Mouse (Mus musculus) ovary, postnatal 10 days (tissue): ENCODE measurements around the gene C1galt1.

Source experiments
- DNase-seq: peaks from one replicate; pipeline ENCODE4 v3.0.0; 2022; ENCODE audit warnings: low spot score

The C1galt1 gene

GRCm38 (mm10) chr6:7844802-7845679, at the start of gene C1galt1:
TSS of gene C1galt1 (plus strand) at chr6:7844842.
- peak; percentile 7 for DNase-seq

- DNase-seq = no peak
Measured at GRCm38 (mm10) chr6:7799969-7800368, 44.7 kb upstream of the C1galt1 start.

DNA sequence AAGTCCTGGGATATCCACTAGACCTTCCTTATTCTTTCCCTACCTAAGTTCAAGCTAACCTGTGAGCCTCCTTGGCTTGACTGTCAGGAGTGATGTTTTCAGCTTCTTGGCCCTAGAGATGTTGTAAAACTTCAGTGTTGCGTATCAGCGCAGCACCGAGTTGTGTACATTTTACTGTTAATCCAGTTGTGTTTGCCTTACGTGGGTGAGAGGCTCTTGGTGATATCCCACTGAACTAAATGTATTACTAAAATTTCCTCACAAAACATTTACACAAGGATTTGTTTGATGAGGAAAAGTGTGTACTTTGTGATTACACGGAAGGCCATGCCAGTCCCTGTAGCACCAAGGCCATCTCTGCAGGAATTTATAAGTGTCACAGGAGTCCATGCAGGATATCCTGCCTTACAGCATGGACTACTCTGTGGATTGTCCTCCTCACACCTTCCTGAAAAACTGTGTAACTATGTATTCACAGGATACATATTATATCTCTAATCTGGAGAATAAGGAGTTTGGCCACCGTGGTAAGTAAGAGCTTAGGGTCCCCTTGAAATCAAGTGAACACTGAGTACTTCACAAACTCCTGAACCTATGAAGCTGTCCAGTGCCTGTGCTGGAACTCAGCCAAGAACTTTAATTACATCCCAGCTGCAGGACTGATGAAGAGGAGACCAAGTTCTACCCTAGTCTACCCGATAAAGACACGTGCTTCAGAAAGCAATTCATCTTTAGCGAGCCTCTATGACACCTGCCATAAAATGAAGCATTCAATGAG, 40.7 kb upstream of the C1galt1 start:
- no peak for DNase-seq

GRCm38 (mm10) chr6:7814146-7814545, 30.5 kb upstream of the C1galt1 start:
- no peak for DNase-seq

- no peak for DNase-seq
Measured at GRCm38 (mm10) chr6:7816233-7816632, 28.4 kb upstream of the C1galt1 start.

DNA sequence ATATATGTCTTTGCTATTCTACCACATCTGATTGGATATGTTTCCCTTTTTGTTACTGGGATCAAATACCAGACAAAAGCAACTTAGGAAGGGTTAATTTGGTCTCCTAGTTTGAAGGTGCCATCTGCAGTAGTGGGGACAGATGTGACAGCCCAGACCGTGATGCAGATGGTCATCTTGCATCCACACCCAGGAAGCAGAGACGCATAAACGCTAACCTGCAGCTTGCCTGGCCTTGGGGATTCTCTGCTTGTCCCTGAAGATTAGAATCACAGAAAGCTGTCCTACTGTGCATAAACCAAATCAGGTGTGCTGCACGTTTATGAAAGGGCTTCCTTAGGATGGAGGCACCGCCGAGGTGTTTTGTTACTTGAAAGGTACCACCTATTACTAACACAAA, 22.0 kb upstream of the C1galt1 start:
- DNase-seq = no peak

- DNase-seq = no peak
Measured at GRCm38 (mm10) chr6:7830793-7831192, 13.8 kb upstream of the C1galt1 start.

- no peak for DNase-seq
Measured at GRCm38 (mm10) chr6:7832564-7833175, 12.0 kb upstream of the C1galt1 start.

DNA sequence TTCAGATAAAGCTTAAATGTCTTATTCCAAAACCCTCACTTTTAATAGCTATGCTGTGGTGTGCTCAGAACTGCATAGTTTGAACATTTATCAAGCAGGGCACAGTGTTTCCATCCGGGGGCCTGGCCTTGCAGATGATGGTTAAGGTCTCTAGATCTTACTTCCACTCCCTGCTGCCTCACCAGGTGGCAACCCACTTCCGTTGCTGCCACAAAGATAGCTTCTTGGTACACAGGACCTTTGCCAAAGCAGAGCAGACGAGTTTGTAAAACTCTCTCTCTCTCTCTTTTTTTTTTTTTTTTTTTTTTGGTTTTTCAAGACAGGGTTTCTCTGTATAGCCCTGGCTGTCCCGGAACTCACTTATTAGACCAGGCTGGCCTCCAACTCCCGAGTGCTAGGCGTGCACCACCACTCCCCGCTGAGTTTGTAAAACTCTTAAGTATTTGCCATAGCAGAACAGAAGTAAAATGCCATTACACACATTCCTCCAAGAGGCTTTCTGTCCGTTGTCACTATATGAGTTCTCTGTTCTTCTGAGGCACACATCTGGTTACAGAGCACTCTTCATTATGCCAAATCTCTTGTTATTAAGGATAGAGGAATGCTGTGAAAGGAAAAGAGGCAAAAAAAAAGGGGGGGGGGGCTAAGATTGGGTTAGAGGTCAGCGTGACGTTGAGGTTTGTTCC, 773 bp upstream of the C1galt1 start:
- DNase-seq = no peak

DNA sequence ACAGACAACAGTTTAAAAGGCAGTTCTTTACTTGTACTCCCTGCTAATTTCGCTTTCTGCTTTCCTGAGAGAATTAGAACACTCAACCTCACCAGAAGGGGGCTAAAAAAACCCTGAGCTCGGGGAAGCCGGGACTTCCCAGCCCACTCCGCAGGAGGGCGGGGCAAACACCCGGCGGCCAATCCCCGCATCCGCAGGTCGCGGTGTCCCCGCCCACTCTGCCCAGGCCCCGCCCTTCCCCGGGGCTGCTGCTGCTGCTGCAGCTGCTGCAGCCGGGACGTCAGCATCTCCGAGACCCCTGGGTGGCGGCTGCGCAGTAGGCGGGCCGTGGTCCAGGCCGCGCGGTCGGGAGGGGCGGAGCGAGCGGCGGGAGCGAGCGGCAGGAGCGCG, 235 bp upstream of the C1galt1 start:
- DNase-seq = peak; percentile 87

- DNase-seq = no peak
Measured at GRCm38 (mm10) chr6:7845680-7846017, 1.0 kb downstream of the C1galt1 start.

DNA sequence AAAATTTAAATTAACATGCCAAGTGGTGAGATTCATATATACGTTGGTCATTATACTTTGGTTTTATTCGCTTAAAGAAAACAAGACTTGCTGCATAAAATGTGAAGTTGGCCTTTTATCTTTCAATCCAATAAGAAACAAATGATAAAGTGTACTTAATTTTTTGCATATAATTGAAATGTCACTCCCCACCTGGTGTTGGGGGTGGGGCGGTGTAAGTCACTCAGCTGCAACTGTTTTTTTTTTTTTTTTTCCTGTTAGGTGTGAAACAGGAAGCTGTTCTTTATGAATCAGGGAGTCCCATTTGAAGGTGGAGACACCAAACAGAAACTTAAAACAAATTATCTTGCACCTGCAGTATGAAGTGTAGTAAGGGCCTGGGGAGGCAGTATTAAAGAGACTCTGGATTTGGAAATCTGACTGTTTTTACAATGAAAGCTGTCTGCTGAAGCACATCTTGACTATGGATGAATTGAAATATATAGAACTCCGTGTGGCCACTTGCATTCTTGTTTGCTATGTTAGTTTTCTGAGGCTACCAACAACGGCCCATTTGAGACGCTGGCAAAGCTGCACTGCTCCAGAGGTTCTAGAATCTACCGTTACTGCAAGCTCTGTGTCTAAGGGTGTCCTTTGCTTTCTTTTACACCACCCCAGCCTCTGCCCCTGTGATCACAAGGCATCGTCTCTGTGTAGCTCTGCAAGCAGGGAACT, 2.2 kb downstream of the C1galt1 start:
- no peak for DNase-seq

GRCm38 (mm10) chr6:7847890-7848508, 3.4 kb downstream of the C1galt1 start:
- no peak for DNase-seq

DNA sequence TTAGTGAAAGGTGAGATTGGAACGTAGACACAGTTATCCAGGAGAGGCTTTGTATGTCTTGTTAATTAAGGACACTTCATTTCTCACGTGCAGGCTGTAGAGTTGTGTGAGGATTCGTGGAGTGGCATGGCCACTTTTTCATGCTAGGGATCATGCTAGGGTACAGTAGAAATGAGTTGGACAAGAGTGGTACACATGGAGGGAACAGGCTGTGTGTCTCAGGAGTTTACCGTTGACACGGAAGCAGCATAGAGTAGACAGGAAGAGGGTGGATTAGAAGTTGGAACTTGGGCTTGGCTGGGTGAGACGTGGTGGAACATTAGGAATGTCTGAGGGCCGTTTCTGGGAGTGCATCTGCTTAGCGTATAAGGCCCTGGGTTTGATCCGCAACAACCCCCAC, 4.1 kb downstream of the C1galt1 start:
- DNase-seq = no peak

DNA sequence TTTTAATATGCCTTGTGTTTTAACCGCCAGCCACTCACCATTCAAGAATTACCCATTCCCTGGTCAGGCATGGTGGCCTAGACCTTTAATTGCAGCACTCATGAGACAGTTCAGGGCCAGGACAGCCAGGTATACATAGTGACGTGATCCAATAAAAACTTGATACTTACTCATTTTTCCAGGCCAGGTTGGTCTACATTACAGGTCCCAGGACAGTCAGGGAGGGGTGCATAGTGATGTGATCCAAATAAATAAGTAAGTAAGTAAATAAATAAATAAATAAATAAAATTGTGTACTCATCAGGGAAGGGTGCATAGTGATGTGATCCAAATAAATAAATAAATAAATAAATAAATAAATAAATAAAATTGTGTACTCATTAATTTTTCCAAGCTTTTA, 6.4 kb downstream of the C1galt1 start:
- DNase-seq = no peak

- DNase-seq = no peak
Measured at GRCm38 (mm10) chr6:7852919-7853318, 8.3 kb downstream of the C1galt1 start.

GRCm38 (mm10) chr6:7853461-7853860, 8.8 kb downstream of the C1galt1 start:
- no peak for DNase-seq

DNA sequence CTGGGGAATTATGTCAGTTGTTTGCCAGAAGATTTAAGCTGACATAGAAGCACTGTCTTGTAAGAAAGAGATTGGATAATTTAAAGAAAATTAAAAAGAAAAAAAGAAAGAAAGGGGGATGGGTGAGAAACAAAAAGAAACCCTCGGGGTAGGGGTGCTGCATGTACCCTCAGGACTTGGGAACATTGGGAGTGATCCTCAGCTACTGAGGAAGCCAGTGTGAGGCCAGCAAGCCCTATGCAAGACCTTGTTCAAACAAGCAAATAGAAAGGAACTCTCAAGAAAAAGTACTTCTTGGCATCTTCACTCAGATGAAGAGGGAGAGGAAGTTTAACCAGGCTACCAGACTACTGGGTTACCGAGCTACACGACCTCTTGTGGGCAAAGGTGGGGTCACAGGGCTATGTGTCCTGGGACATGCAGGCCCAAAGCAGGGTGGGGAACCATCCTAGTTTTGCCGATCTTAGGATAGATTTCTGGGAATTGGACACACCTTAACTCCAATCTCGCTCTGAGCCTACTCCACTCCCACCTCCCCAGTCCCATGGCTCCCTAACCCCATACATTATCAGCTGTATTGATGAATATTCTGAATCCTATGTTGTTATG, 12.1 kb downstream of the C1galt1 start:
- no peak for DNase-seq

DNA sequence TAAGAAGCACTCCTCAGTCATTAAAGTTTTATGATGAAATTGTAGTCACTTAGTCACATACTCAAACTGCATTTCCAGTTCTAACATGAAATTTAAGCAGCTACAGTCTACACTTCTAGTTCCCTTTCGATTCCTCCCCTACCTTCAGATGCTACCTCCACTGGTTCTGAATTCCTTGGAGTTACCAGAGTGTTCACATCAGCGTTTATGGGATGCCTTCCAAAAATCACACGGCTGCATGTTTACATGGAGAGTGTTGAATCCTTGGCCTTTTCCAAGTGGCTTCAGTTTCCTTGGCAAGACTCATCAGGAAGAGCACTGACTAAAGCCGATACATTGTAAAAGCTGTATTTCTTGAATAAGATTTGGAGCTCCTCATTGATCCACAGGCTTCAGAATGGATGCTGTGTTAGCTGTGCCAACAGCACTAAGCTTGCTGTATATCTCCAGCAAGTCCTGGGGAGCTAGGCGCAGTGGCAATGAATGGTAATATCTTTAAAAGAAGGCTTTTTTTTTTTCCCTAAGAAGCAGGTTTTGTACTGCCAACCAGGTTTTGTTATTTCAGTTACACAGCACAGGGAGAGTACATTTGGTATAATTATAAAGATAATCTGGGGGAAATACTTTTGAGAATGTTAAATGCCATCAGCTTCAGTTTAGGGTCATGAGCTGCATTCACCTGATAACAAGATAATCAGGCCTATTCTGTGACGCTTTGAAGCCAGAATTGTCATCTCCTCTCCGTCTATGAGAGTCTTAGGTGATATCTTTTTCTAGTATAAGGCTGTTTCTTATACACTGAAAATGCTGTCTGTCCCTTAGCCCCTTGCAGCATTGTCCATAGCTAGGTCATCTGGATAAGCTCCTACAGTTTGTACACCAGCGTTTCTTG, 13.0 kb downstream of the C1galt1 start:
- DNase-seq = no peak

GRCm38 (mm10) chr6:7858586-7858985, 13.9 kb downstream of the C1galt1 start:
- DNase-seq = no peak
